Mouse (Mus musculus) WW6 (cell line): Measurements from ENCODE around the gene Gm45140.

Experiments
- DNase-seq: peaks from one replicate; pipeline ENCODE4 v3.0.0-alpha.2; 2013; ENCODE audit warnings: low read depth, low spot score

Gm45140 gene

DNA sequence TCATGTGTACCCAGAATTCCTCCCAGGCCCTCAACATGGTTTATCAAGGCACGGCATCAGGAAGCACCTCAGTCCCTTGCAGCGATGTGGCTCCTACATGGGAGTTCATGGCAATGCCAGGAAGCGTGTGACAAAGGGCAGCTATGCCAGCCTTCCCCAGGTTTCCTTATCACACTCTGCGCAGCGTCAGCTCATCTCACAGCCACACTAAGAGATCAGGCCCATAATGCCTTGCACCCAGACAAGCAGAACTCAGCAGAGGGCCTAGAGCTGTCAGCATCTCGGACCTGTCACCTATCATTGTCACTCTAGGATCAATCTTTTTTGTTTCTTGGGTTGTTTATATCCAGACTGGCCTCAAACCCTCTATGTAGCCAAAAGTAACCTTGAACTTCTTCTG is 36.0 kb downstream of the Gm45140 start:
- DNase-seq = no peak

DNA sequence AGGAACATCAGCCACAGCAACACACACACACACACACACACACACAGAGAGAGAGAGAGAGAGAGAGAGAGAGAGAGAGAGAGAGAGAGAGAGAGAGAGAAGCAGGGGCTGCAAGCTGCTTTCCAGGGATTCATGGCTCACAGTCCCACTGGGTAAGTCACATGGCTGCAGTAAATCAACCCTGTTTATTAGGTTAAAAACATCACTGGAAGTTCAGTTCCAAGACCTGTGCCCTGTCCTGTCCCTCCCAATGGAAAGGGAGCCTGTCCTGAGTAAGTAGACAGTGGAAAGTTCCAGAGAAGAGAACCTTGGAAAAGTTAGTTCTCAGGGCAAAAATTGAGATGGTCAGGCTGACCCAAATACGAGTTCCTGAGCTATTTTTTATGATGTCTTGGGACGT is 38.3 kb downstream of the Gm45140 start:
- DNase-seq = no peak

DNA sequence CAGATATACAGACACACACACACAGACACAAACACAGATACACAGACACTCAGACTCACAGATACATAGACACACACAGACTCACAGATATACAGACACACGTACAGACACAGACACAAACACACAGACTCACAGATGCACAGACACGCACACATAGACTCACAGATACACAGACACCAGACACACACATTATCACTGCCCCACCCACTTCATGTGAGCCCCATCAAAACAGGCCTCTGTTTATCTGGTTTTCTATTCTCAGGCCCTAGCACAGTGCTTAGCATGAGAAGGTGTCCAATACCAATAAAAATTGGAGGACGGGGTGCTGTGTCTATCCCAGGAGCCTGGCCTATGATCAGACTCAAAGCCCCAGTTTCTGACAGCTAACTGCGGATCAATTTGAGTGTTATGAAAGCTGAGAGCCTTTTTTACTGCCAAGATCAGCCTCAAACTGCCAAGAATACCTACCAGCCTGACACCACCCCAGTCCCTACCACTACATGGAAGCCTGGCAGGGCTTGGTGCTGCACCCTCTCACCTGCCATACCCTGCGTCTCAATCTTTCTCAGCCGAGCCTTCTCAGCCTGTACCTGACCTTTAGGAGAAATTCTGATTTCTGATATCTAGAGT is 39.2 kb downstream of the Gm45140 start:
- DNase-seq = no peak

DNA sequence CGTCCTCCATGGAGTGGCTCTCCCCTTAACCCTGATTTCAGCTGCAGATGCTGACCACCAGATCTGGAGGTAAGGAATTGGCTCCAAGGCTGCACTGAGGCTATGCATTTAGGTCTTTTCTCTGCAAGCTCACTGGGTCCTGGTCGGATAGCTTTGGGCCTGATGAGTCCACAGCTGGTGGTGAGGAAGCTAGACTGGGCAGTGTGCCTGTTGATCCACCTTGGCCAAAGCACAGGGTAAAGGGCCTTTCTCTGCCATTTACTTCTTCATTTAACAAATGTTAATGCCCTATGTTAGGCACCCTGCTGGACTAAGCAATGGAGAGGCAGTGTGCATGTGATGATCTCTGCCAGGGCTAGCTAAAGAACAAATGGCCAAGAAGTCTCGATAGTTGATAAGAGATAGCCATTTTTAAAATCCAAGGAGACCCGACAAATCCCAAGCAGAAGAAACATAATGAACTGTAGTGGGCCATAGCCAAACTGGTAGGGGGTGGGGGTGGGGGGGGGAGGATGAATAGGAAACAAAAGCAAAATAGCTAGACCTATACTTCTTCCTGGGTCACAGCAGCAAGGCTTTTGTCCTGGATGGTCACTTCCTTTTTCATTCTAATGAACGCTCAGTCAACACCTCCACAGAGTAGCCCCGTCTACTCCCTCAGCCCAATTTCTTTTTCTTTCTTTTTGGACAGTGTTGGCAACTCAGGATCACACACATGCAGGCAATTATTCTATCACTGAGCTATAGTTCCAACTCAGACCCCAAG is 40.0 kb downstream of the Gm45140 start:
- no peak for DNase-seq

DNA sequence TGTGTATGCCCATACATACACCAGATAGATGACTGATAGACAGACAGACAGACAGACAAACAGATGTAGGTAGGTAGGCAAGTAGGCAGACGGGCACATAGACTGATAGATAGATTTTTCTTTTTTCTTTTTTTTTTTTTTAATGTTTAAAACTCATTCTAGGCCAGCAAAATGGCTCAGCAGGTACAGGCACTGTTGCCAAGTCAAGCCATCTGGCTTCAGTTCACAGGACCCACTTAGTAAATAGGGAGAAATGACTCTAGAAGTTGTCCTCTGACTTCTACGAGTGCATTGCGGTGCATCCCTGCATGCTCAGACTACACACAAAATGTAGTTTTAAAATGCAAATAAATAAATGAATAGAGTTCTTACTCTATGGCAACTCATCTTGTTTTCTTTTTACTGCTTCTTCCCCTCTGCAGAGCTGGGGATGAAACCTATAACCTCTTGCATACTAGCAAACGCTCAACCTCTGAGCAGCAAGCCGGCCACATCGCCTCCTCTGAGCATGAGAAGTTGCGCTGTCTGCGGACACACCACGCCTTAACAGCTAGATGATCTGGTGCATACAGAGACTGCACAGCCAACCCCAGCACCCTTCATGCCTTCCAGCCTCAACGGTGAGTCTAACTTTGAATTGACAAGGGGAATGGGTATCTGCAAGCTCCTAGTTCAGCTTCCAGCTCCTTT is 41.6 kb downstream of the Gm45140 start:
- no peak for DNase-seq

DNA sequence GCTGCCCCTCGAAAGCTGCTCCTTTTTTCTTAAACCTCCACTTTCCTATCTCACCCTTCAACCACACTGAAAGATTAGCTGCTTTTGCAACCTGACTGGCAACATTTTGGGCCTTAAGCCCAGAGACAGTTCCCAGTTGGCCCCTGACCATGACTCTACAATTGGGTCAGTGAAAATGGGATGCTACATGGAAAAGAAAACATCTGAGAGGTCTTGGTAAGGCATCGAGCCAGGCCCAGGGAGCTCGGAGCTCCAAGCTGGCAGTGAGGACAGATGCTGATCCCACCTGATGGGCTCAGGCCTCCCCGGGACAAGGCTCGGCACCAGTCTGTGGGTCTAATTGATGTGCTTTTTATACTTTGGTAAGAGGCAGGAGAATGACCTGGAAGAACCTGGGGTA is 43.8 kb downstream of the Gm45140 start:
- DNase-seq = no peak

DNA sequence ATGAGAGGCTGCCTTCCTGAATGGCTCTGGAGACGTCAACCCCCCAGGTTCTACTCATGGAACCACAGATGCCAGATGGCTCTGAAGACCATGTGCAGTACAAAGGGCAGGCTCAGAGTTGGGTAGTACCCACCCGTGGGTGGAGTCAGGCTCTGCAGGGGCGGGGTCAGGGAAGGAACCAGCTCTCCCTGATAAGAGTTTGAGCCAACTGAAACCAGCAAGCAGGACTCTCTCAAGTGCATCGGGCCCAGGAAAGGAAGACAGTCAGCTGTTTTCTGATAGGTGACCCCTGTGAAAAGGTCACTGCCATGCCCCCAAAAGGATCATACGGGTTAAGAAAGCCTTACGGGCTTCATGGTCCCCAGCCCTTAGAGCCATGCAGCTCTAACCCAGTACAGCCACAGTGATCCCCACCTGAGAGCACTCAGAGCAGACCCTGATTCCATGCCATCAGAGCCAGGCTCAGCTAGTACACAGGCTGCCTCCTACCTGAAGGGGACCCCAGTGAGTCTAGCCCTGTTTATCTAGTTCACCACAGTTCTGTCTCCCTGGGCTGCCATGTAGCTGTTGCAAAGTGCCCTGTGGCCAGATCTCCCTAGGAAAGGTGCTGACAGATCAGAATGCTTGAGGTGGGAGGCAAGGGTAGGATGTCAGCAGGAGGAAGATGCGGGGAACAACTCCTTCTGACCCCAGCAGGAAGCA is 44.7 kb downstream of the Gm45140 start:
- DNase-seq = no peak

DNA sequence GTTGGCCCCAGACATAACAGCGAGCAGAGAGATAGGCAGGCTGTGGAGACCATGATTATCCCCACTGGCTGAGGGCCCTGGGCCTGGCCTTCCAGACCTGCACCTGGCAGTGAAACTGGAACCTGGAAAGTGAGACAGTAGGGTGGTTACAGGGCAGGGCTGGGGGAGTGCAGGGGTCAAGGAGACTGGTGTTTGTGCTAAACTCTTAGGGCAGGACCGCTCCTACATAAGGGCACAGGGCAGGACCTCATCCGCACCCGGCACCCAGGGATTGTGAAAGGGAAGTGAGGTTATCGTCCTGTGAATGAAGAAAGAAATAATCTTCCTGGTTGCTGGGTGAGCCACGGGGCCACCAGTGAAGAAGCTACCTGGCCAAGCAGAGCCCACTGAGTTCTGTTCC is 45.8 kb downstream of the Gm45140 start:
- no peak for DNase-seq

DNA sequence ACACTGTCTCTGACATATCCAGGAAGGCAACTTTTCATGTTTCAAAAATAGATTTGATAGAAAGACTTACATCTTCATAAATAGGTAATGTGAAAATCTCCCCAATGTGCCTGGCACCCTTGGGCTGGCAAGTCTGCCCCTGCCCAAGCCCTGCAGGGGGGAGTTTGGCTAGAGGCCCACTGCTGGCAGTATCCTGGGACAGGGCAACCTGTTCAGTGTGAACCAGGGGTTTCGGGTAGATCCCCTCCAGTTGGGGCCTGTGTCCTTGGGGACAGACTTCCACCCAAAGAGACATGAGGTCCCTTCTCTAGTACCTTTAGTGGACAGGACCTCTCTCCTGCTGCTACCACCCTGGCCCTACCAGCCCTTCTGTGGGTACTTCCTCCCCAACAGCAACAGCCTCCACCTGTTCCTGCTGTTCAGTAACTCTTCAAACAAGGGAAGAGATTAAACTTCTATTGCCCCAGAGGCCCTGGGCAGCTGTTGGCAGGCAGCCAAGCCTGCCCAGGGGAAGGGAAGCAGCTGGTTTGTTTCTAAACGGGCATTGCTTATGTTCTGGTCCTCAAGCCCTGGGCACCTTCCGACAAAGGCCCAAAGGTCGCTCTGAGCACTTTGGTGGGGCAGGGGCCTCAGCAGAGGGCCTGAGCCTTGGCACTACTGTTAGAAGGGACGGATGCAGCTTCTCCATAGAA is 46.6 kb downstream of the Gm45140 start:
- DNase-seq = no peak

DNA sequence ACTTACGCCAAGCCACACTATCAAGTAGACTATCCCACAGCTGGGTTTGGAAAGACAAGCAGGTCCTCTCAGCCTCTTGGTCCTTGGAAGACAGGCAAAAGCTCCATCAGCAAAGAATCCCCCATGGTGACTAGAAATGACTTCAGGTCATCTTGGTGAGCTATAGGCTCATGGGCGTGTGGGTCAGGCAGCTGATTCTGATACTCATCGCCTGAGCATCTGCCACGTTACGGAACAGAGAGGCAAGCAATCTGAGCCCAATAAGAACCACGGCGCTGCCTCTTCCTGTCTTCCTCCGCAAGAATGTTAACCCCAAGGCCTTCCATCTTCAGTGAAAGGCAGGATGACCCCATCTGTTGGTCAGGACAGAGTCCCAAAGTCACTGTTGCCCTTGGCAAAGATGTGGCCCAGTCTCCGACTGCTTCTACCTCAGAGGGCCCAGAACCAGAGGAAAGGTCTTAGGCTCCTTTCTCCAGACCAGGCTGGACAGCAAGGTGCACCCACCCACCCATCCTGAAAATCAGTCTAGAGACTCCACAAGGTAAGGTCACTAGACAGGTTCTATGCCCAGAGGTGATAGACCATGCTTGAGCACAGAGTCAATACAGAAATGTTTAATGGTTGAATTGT is 47.2 kb downstream of the Gm45140 start:
- no peak for DNase-seq

DNA sequence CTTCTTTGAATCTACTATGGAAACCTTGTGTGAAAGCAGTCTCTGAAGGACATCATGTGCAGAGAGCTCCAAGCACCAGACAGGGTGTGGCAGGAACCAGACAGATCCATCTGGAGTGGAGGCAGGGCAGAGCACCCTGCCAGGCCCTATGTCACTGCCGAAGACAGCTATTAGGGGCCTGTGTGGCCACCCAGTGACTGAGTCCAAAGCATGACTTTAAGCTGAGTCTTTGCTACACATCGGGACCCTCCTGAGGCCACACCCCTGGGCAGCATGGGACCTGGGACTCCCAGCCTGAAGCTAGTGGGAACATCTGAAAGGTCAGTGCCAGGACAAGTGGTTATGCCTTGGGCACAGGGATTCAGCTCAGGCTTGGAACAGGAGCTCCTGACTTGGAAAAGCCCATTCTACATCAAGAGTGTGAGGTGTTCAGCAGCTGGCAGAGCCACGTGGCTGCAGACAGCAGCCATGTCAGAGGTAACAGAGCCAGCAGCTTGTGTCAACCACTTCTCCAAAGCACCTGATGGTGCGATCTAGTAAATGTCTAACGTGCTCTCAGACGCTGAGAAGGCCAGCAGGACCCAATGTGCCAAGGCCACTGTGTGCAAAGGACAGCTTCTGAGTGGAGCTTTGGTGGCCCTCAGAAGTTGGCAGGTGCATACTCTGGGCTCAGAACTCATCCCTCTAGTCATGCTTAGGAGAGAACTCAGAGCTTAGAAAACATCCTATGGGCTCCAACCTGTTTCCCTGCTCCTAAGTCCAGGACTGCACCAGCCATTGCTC is 48.3 kb downstream of the Gm45140 start:
- DNase-seq = no peak

DNA sequence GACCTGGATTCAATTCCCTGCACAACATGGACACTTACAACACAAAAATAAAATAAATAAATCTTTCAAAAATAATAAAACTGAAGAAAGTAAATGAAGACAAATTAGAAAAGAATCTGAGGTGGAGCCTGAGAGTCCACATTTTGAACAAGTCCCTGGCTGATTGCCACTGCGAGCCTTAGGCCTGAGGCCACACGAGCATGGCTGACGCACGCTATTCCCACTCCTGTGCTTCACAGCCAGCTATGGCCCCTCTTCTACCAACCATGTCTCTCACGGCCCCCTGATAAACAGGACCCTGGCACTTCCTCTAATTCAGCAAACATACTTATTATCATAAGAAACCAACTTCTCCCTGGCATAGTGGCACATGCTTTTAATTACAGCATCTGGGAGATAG is 49.0 kb downstream of the Gm45140 start:
- no peak for DNase-seq

DNA sequence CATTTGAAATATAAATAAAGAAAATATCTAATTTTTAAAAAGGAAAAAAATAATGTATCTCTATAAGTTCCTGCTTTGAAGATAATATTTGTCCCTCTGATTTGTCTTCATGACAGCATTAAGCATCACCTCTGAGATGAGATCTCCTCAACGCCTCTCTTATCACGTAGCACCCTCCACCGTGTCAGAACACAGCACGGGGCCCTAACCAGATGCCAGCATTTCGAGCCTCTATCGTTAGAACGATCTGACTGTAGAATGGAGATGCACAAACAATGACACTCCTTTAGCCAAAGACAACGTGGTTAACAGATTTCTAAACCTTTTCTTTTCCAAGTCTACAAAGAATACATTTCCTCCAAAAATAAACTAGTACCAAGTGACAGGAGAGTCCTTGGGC is 51.6 kb downstream of the Gm45140 start:
- no peak for DNase-seq

DNA sequence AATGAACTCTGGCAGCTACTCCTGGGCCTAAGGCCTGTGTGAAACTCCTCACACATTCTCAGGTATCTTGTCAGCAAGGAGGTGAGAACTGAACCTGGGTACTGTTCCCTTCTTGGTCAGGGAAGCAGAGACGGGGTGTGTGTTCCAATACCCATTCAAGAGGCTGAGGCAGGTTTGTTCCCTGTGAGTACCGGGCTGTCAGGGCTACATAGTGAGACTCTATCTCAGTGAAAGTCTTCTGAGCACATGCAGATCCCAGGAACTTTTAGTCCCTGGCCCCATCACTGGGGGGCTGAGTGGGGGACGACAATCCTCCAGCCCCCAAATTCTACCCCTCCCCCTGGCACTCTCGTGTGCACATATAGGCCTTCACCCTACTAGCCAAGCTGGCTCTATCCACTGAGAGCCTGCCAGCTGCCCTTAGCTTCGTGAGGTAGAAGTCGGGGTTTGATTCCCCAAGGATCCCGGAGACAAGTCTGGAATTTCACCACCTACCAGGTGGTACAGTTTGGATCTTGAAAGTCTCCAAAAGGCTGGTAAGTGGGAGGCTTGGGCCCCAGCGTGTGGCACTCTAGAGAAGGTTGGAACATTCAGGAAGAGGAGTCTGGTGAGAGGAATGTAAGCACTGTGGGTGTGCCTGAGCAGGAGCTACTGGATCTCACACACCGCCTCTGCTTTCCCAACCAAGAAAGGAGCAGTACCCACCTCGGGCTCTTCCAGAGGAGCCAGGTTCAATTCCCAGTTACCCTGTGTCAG is 54.9 kb downstream of the Gm45140 start:
- no peak for DNase-seq

DNA sequence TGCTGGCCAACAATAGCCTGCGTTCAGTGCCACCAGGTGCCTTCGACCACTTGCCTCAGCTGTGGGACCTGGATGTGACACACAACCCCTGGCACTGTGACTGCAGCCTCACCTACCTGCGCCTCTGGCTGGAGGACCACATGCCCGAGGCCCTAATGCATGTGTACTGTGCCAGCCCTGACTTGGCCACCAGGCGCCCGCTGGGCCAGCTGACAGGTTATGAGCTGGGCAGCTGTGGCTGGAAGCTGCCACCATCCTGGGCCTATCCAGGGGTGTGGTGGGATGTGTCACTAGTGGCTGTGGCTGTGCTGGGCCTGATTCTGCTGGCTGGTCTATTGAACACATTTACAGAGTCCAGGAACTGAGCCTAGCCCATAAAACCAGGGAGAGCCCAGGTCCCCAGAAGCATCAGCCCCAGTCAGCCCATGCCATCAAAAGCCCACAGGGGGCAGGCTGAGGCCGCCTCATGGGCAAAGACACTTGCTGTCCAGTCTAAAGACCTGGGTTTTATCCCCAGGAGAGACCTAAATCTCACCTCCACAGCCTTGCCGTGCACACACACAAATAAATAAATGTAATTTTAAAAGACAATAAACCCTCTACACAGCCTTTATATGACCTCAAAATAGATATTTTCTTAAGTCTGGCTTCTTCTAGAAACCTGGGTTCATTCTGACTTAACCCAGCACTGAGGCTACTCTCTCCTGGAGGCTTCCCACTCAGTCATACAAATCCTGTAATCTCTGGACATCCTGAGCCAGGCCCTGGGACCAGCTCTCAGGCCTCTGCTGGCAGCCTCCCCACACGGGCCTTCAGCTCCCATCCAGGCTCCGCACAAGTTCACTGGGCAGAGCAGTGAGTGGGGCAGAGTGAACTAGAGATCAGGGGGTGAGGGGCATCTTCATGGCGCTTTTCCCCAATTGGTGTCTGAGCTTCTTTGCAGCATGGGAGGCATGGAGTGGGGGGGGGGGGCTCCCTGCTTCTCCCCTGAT is 56.1 kb downstream of the Gm45140 start:
- no peak for DNase-seq

DNA sequence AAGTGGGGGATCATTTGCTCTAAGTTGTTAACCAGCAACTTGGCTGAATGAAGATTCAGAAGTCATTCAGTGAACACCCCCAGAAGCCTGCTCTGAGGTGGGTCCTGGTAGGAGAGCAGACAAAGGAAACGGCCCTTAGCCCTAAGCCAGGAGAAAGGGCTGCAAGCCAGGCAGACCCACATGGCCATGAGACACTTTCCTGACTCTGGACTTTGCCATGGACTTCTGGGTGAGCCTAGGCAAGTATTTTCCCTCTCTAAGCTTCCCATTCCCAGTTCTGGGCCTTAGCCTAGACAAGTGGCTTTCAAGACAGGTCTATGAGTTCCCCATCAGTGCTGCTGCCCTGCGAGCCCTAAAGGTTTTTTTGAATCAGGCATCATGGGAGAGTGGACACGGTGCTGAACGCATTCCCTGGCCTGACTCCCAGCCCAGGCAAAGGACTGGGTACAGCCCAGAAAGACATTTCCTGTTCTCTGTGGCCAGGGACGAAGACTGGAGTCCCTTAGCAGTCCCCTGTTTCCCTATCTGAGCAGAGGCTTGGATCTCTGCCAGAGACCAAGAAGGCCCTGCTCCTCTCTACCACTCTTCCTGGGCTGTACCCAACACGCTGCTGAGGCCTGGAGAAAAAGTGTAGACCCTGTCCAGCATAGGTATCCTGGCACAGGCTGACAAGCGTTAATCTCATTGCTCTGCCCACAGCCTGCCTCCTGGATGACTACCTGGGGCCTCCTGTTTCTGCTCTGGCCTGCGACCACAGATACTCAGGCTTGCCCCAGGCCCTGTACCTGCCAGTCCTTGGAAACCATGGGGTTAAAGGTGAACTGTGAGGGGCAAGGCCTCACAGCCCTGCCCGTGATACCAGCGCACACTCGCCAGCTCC is 57.1 kb downstream of the Gm45140 start:
- no peak for DNase-seq

DNA sequence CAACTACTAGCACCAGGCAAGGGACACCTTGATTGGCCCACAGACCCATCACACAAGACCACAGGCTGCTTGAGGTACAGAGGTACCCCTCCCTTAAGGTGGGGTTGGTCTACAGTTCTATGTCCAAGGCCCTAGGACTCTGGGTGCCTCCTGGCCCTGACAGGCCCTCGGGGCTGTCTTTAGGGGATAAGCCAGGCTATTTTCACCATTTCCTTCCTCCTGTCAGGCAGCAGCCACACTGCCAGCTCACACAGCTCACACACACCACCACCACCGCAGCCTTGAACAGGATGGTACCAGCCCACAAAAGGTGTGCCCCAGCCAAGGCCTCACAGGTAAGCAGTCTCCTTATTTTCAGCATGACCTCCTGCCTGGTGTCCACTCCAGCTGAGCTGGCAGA is 57.8 kb downstream of the Gm45140 start, which contains the start of gene Gp9:
TSS of gene Gp9 (plus strand) at position 231 of the 400 bp plus-strand sequence.
- DNase-seq = no peak
